Mouse (Mus musculus): Measurements from ENCODE around the gene Mrgbp.

The Mrgbp gene

GRCm38 (mm10) chr2:180589123-180589831, 8.2 kb downstream of the Mrgbp start, which contains the start of gene Ogfr:
Gene Ogfr, plus strand, starts transcription at chr2:180589245.
- peak; percentile 81 for DNase-seq (ENCODE audit: low spot score)

DNA sequence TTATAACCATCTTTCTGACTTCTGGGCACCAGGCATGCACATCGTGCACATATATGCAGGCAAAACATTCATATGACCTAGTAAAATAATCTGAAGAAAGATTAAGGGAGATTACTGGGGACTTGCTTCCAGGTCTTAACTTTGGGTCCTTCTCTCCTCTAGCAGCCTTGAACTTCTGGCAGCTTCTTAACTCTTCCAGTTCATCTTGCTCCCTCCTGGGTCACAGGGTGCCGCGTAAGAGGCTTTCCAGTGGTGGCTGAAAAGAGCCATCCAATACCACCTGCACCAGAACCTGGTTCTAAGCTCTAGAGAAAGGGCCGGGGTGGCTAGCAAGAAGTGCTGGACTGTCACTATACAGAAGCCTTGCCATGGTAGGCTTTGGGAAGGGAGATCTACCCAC, 16.4 kb downstream of the Mrgbp start, which contains the start of gene Col9a3:
Gene Col9a3, plus strand, starts transcription at position 301 of the 400 bp plus-strand sequence.
- DNase-seq (ENCODE audit: low spot score), result no peak

- no peak for DNase-seq (ENCODE audit: low spot score)
Measured at GRCm38 (mm10) chr2:180598157-180598705, 17.1 kb downstream of the Mrgbp start.

DNA sequence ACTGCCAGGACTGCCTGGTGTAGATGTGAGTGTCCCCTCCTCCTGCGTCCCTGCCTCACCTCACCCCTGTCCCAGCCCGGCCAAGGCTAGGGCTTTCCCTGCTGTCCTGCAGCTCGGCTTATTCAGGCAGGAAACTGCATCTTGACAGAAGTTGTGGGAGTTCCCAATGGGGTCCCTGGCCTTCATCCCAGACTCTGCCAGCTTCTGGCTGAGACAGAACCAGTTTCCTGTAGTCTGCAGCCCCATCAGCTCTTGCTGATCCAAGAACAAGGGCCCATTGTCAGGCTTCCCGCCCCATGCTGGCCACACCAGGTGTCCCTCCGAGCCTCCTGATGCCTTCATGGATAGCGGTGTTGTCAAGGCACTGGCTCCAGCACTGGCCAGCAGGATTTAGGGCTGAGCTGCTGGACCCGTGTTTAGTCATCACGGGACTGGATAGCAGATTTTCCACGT, 19.5 kb downstream of the Mrgbp start:
- DNase-seq (ENCODE audit: low spot score), result no peak

DNA sequence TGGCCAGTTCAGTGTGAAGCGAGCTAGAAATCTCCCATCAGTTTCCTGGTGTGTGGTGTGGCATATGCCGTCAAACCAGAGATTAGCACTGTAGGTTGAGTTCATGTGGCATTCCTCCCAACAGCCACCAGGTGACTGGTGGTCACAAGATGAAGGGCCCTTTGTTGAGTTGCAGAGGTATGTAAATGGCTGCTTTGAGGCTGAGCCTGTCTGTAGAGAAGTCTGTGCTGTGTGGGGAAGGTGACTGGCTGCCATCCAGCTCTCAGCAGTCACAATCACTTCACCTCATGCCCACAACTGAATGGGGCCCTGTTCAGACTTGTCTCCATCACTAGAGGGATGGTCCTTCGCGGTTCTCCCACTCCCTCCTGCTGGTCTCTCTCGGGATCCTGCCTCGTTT, 23.7 kb downstream of the Mrgbp start:
- no peak for DNase-seq (ENCODE audit: low spot score)

- no peak for DNase-seq (ENCODE audit: low spot score)
Measured at GRCm38 (mm10) chr2:180610283-180610682, 29.2 kb downstream of the Mrgbp start.

DNA sequence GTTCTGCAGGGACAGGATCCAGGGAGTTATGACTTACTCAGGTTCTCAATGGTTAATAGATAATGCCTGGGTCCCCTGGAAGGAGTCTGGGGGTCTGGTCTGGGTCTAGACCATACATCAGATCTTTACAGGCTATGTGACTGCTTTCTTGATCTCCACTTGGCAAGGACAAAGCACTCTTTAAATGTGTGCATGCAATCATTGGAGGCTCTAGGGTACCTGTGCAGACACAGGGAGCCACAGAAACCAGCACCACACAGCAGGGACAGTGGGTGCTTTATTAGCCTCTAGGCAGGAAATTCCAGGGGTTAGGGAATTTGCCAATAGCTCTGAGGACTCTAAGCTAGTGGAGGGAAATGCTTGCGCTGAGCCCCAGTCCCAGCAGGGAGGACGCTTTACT, 30.8 kb downstream of the Mrgbp start:
- no peak for DNase-seq (ENCODE audit: low spot score)

Data from adipocyte (in vitro differentiated cells).